Mouse (Mus musculus) heart, postnatal 10 days (tissue): ENCODE measurements around the gene Gfra4. TPM values are rescaled to one million over a fixed set of nuclear protein-coding genes. Genes with fewer than 3 reads are reported as not detected.
A peak's percentile ranks its signal among the peaks of the same experiment; 100 is the strongest.

Experiments
- DNase-seq, 2 experiments: peaks; one replicate each; pipeline ENCODE4 v3.0.0; 2021
- intact Hi-C: fragments of 180-260 bp; cut with DNase I; formaldehyde crosslinking; loops from one replicate; pipeline ENCODE4 v1.15.1; 2025
- total RNA-seq, 2 experiments: library from RNA; stranded (reverse); gene quantifications; 2 replicates each; pipeline ENCODE4 v1.2.3; 2021

The Gfra4 gene
- 1 to 10 TPM; 3.8 to 6.8 TPM for total RNA-seq

- intact Hi-C loops: no loop called here
- no peak for DNase-seq
These were observed at the start of gene Gfra4 for GRCm38 (mm10) chr2:131042988-131043387. Gfra4 (minus strand) TSS chr2:131043088.

- peak; percentile 37 for DNase-seq
- intact Hi-C loops: loop anchor here (5.0 kb wide), 1 partner anchor 34 kb away; no protein-coding TSS in a partner anchor
These were observed 48.0 kb upstream of the Gfra4 start for GRCm38 (mm10) chr2:131090852-131091251.

- no peak for DNase-seq
- intact Hi-C loops: loop anchor here (5.0 kb wide), 1 partner anchor 32 kb away; no protein-coding TSS in a partner anchor
These were observed 46.7 kb upstream of the Gfra4 start for GRCm38 (mm10) chr2:131089634-131090033.

- DNase-seq: no peak
- intact Hi-C loops: no loop called here
These were observed 45.7 kb upstream of the Gfra4 start for GRCm38 (mm10) chr2:131088581-131088980.

- no peak for DNase-seq
- intact Hi-C loops: no loop called here
These were observed 43.9 kb upstream of the Gfra4 start, which contains the start of gene Siglec1 for GRCm38 (mm10) chr2:131086667-131087390. Siglec1 (minus strand) TSS chr2:131086765.

GRCm38 (mm10) chr2:131084206-131084605 is 41.3 kb upstream of the Gfra4 start:
- intact Hi-C loops: no loop called here
- DNase-seq: no peak

- DNase-seq: no peak
- intact Hi-C loops: no loop called here
These were observed 37.6 kb upstream of the Gfra4 start for GRCm38 (mm10) chr2:131080507-131080906.

- intact Hi-C loops: no loop called here
- DNase-seq: no peak
These were observed 29.6 kb upstream of the Gfra4 start for GRCm38 (mm10) chr2:131072536-131072935.

- intact Hi-C loops: no loop called here
- no peak for DNase-seq
These were observed 24.6 kb upstream of the Gfra4 start for GRCm38 (mm10) chr2:131067481-131067880.

- intact Hi-C loops: no loop called here
- DNase-seq: no peak
These were observed 23.5 kb upstream of the Gfra4 start for GRCm38 (mm10) chr2:131066342-131066741.

- intact Hi-C loops: no loop called here
- peak in 1 of 2 experiments; percentile 34 for DNase-seq
These were observed 20.5 kb upstream of the Gfra4 start, which contains the start of gene Adam33 for GRCm38 (mm10) chr2:131063404-131063864. Adam33 (minus strand) TSS chr2:131063814.

- no peak for DNase-seq
- intact Hi-C loops: no loop called here
These were observed 18.7 kb upstream of the Gfra4 start for GRCm38 (mm10) chr2:131061607-131062006.

GRCm38 (mm10) chr2:131060784-131061183 is 17.9 kb upstream of the Gfra4 start:
- no peak for DNase-seq
- intact Hi-C loops: no loop called here

- DNase-seq: peak; percentile 53 to 59
- intact Hi-C loops: loop anchor here (5.0 to 10.0 kb wide), 2 partner anchors 32 to 195 kb away; no protein-coding TSS in a partner anchor
These were observed 17.1 kb upstream of the Gfra4 start for GRCm38 (mm10) chr2:131059781-131060540.

- DNase-seq: peak; percentile 86 to 88
- intact Hi-C loops: loop anchor here (5.0 to 10.0 kb wide), 2 partner anchors 33 to 195 kb away; no protein-coding TSS in a partner anchor
These were observed 16.5 kb upstream of the Gfra4 start for GRCm38 (mm10) chr2:131059377-131059776.

- intact Hi-C loops: loop anchor here (5.0 to 10.0 kb wide), 2 partner anchors 34 to 196 kb away; no protein-coding TSS in a partner anchor
- no peak for DNase-seq
These were observed 15.8 kb upstream of the Gfra4 start for GRCm38 (mm10) chr2:131058672-131059071.

GRCm38 (mm10) chr2:131056191-131056590 is 13.3 kb upstream of the Gfra4 start:
- DNase-seq: peak in 1 of 2 experiments; percentile 36
- intact Hi-C loops: loop anchor here (1.0 to 10.0 kb wide), 3 partner anchors 36 to 199 kb away; partner anchors contain the start of gene 1700037H04Rik

- intact Hi-C loops: loop anchor here (1.0 to 10.0 kb wide), 3 partner anchors 37 to 199 kb away; partner anchors contain the start of gene 1700037H04Rik
These were observed 12.7 kb upstream of the Gfra4 start for GRCm38 (mm10) chr2:131055631-131056030.

GRCm38 (mm10) chr2:131054646-131055264 is 11.9 kb upstream of the Gfra4 start:
- intact Hi-C loops: loop anchor here (5.0 to 10.0 kb wide), 2 partner anchors 38 to 200 kb away; no protein-coding TSS in a partner anchor

More at GRCm38 (mm10) chr2:131055631-131056030, 12.7 kb upstream of the Gfra4 start:
- peak; percentile 53 to 82 for DNase-seq

More at GRCm38 (mm10) chr2:131054646-131055264, 11.9 kb upstream of the Gfra4 start:
- no peak for DNase-seq
